Mouse (Mus musculus) heart, embryonic 10.5 days (tissue): ENCODE measurements around the gene Thnsl2. TPM values are rescaled to one million over a fixed set of nuclear protein-coding genes. Genes with fewer than 3 reads are reported as not detected.
A peak's percentile ranks its signal among the peaks of the same experiment; 100 is the strongest.

Source experiments
- DNase-seq: peaks from one replicate; pipeline ENCODE4 v3.0.0-alpha.2; 2017; ENCODE audit warnings: low spot score
- H3K27ac ChIP-seq: fragments of 300-500 bp; sonication (generic); 2 replicates; pipeline ENCODE4 v1.5.1; 2016; ENCODE audit warnings: mild to moderate bottlenecking
- H3K27me3 ChIP-seq: fragments of 300-500 bp; sonication (generic); 2 replicates; pipeline ENCODE4 v1.6.1; 2016; ENCODE audit warnings: mild to moderate bottlenecking; ENCODE audit not compliant: poor library complexity, insufficient read depth, severe bottlenecking
- H3K36me3 ChIP-seq: fragments of 300-500 bp; sonication (generic); 2 replicates; pipeline ENCODE4 v1.6.1; 2016; ENCODE audit warnings: mild to moderate bottlenecking, moderate library complexity
- H3K4me1 ChIP-seq: fragments of 300-500 bp; sonication (generic); 2 replicates; pipeline ENCODE4 v1.6.1; 2016; ENCODE audit warnings: mild to moderate bottlenecking
- H3K4me3 ChIP-seq: fragments of 300-500 bp; sonication (generic); 2 replicates; pipeline ENCODE4 v1.5.1; 2016; ENCODE audit warnings: mild to moderate bottlenecking, moderate library complexity
- H3K9me3 ChIP-seq: fragments of 300-500 bp; sonication (generic); 2 replicates; pipeline ENCODE4 v1.6.1; 2016; ENCODE audit warnings: mild to moderate bottlenecking, moderate library complexity
- WGBS: fragments of 180-500 bp; shearing (Covaris S2); methylation state at CpG from one replicate; pipeline ENCODE4 v1.1.7; 2016; 5-methylcytosine and 5-hydroxymethylcytosine counted together
- polyA plus RNA-seq: library from polyadenylated mRNA; unstranded; fragments of >200 nt; fragmentation: Nextera tagmentation; extraction: Ambion mirVana; gene quantifications from 2 replicates; pipeline ENCODE4 v1.2.1, GENCODE M21; 2016

The Thnsl2 gene
- polyA plus RNA-seq, 1 experiment from 2014 or later: 5.0 TPM

DNA sequence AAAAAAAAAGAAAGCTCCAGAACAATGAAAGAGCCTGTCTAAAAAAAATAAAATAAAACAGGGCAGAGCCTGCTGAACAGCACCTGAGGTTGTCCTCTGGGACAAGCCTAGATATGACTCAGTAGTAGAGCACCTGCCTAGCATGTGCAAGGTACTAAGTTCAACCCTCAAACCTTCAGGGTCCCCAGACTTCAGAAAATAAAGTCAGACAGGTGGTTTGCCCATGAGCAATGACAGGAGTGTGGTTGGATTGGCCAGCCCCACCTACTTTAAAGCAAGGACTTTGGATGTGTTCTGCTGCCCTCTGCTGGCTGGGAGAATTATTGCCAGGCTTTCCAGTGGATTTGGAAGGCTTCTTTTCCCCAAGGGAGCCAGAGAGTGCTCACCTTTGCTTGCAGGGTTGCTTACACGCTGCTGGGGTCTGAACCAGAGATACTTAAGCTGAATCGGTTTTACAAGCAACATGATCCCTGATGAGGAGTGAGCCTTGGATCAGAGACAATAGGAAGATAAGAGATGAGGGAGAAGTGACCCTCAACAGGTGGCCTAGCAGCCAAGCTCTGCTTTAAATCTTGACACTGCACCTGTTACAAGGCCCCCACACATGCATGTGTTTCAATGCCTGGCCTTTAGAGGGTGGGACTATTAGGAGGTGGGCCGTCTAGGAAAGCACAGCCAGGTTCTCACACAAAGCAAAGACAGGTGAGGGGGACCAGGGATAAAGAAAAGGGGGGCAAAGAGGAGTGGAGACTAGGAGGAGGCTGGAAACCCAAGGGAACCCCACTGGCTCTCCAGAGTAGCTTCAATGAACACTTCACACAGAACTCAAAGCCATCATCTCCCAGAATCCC lies 19.0 kb downstream of the Thnsl2 start:
- Histone ChIP-seq H3K27me3 (no peaks in the 10 kb centered on the region), H3K27ac (no peak overlapping the region), H3K4me1 (peaks cover under 1% of the 10 kb centered on the region; the same call in 1 of the 2 replicates), H3K4me3 (no peak overlapping the region), H3K36me3 (no peaks in the 10 kb centered on the region), H3K9me3 (no peaks in the 10 kb centered on the region)
- WGBS: 2% methylated on average over 3 of the region's 3 CpGs
- peak; percentile 90 for DNase-seq

DNA sequence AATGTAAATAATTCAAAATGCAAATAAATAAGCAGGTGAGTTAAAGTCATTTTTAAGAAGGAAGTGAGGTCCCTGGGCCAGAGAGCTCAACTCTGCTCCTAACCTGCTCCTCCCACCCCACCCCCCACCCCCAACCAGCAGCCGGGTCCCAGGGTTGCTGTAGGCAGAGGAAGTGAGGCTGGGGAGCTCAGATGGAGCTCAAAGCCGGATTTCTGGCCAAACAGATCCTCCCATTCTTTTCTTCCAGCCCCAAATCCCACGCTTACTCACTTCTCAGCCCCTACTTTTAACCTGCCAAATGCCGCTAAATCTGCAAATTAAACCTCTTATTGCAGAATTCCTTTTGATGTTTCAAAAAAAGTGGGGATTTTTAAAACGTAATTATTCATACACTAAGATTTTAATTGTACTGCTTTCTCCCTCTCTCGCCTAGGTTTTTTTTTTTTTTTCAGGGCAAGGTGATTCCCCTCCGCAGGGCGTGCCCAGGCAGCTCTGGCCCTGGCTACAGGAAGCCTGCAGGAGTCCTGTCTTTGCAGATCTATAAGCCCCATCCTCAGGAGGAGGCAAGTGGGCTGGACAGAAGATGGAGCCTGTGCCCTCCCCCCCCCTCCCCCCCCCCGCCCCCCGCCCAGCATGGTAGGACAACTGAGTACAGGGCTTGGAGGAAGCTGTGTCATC lies 24.5 kb downstream of the Thnsl2 start:
- H3K36me3 ChIP-seq: no peaks in the 10 kb centered on the region
- no peak for DNase-seq
- 10% methylated on average over 10 of the region's 10 CpGs for WGBS

GRCm38 (mm10) chr6:71111419-71112113 lies 32.7 kb downstream of the Thnsl2 start:
- 0 out of 2 replicates have a peak, but pooled peaks cover 3% of the 10 kb centered on the region for H3K4me1 ChIP-seq
- no peaks in the 10 kb centered on the region for H3K9me3 ChIP-seq
- no peak for DNase-seq
- WGBS: 61% methylated on average over 11 of the region's 11 CpGs
- no peak overlapping the region for H3K4me3 ChIP-seq
- no peaks in the 10 kb centered on the region for H3K27me3 ChIP-seq
- H3K36me3 ChIP-seq: no peaks in the 10 kb centered on the region
- H3K27ac ChIP-seq: no peak overlapping the region

More for the DNA sequence above, 24.5 kb downstream of the Thnsl2 start:
- H3K27me3 ChIP-seq: no peaks in the 10 kb centered on the region
- peaks cover 12% of the 10 kb centered on the region; the same call in 1 of the 2 replicates for H3K4me1 ChIP-seq
- no peak overlapping the region for H3K27ac ChIP-seq
- H3K4me3 ChIP-seq: no peak overlapping the region
- no peaks in the 10 kb centered on the region for H3K9me3 ChIP-seq

GRCm38 (mm10) chr6:71106170-71106945 lies 37.9 kb downstream of the Thnsl2 start:
- peak; percentile 80 for DNase-seq
- 0 out of 2 replicates have a peak overlapping the region, but pooled peaks have one; percentile 5 for H3K4me3 ChIP-seq
- 58% methylated on average over 19 of the region's 19 CpGs for WGBS

DNA sequence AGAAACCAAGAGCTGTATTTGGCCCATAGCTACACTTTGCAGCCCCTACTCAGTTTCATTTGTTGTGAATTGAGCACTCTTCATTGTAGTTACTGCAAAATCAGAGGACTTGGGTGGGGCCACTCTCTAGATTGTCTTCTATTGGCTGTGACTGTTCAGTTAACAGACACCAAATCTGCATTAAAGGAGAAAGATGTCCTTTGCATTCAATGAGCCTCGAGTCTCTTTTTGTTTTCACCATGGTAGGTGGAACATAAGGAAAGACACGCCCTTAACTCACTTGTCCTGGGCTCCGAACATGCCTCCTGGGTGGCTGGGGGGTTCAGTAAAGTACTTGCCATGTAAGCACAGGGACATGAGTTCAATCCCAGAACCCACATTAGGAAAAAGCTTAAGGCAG lies 48.1 kb downstream of the Thnsl2 start:
- WGBS: 84% methylated on average over 3 of the region's 3 CpGs
- no peak for DNase-seq
- Histone ChIP-seq H3K27me3 (no peaks in the 10 kb centered on the region), H3K4me3 (no peak overlapping the region), H3K9me3 (no peaks in the 10 kb centered on the region), H3K4me1 (no peaks in the 10 kb centered on the region), H3K36me3 (no peaks in the 10 kb centered on the region), H3K27ac (no peak overlapping the region)

More at GRCm38 (mm10) chr6:71106170-71106945, 37.9 kb downstream of the Thnsl2 start:
- H3K27me3 ChIP-seq: no peaks in the 10 kb centered on the region
- no peaks in the 10 kb centered on the region for H3K36me3 ChIP-seq
- no peaks in the 10 kb centered on the region for H3K4me1 ChIP-seq
- H3K27ac ChIP-seq: 0 out of 2 replicates have a peak overlapping the region, but pooled peaks have one; percentile 38
- no peaks in the 10 kb centered on the region for H3K9me3 ChIP-seq

- DNase-seq: no peak
- no peaks in the 10 kb centered on the region for H3K27me3 ChIP-seq
- 74% methylated on average over 5 of the region's 5 CpGs for WGBS
- H3K9me3 ChIP-seq: no peaks in the 10 kb centered on the region
- no peaks in the 10 kb centered on the region for H3K4me1 ChIP-seq
- no peak overlapping the region for H3K4me3 ChIP-seq
- no peak overlapping the region for H3K27ac ChIP-seq
- no peaks in the 10 kb centered on the region for H3K36me3 ChIP-seq
Measured at GRCm38 (mm10) chr6:71094693-71095092, 49.5 kb downstream of the Thnsl2 start.

DNA sequence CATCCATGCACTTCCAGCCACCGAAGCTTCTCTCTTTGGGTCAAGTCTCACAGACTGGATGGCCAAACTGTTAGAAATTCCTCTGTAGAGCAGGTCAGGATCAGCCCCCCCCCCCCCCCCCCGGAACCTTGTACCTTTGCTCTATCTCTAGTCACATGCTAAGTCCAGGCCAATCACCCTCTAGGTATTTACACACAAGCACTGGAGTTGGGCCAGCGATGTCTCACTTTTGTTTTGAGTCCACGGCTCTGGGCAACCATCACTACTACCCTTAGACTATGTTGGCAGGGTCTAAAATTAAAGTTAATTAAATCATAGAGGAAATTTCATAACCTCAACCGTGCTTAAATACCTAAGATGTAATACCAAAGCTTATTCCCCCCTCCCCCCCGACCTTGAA lies 50.6 kb downstream of the Thnsl2 start:
- Histone ChIP-seq H3K9me3 (no peaks in the 10 kb centered on the region), H3K4me1 (no peaks in the 10 kb centered on the region), H3K36me3 (no peaks in the 10 kb centered on the region), H3K27me3 (no peaks in the 10 kb centered on the region), H3K27ac (no peak overlapping the region), H3K4me3 (no peak overlapping the region)
- DNase-seq: no peak
- 89% methylated on average over 6 of the region's 6 CpGs for WGBS

DNA sequence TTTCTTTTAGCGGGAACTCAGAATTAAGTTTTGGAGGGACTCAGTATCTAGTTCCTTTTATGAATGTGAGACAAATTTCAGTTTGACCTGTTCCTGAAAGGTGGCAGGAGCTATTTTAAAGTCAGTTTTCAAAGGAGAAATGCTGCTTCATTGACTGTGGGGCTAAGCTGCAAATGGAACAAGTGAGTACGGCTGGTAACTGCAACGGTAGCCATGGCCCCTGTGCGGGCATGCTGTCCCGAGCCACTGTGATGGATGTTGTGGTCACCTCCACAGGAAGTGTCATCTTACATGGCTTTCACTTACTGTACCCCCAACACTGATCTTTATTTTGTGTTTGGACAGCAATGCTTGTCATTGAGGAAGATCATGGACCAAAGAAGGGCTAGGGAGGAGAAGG lies 53.8 kb downstream of the Thnsl2 start:
- 83% methylated on average over 5 of the region's 5 CpGs for WGBS

GRCm38 (mm10) chr6:71089735-71090134 lies 54.5 kb downstream of the Thnsl2 start:
- Histone ChIP-seq H3K36me3 (no peaks in the 10 kb centered on the region), H3K4me1 (no peaks in the 10 kb centered on the region), H3K27ac (no peak overlapping the region), H3K27me3 (no peaks in the 10 kb centered on the region), H3K9me3 (no peaks in the 10 kb centered on the region), H3K4me3 (no peak overlapping the region)
- DNase-seq: no peak
- 83% methylated on average over 4 of the region's 4 CpGs for WGBS

More for the DNA sequence above, 53.8 kb downstream of the Thnsl2 start:
- Histone ChIP-seq H3K4me3 (no peak overlapping the region), H3K27ac (no peak overlapping the region), H3K36me3 (no peaks in the 10 kb centered on the region), H3K27me3 (no peaks in the 10 kb centered on the region), H3K9me3 (no peaks in the 10 kb centered on the region), H3K4me1 (no peaks in the 10 kb centered on the region)
- no peak for DNase-seq

- Histone ChIP-seq H3K4me3 (no peak overlapping the region), H3K27me3 (no peaks in the 10 kb centered on the region), H3K9me3 (no peaks in the 10 kb centered on the region), H3K4me1 (no peaks in the 10 kb centered on the region), H3K36me3 (no peaks in the 10 kb centered on the region), H3K27ac (no peak overlapping the region)
- no peak for DNase-seq
- 59% methylated on average over 4 of the region's 4 CpGs for WGBS
Measured at GRCm38 (mm10) chr6:71088992-71089391, 55.2 kb downstream of the Thnsl2 start.

GRCm38 (mm10) chr6:71083441-71083840 lies 60.8 kb downstream of the Thnsl2 start:
- no peak overlapping the region for H3K4me3 ChIP-seq
- H3K27me3 ChIP-seq: 0 out of 2 replicates have a peak, but pooled peaks cover 5% of the 10 kb centered on the region
- H3K4me1 ChIP-seq: no peaks in the 10 kb centered on the region
- H3K36me3 ChIP-seq: no peaks in the 10 kb centered on the region
- no peaks in the 10 kb centered on the region for H3K9me3 ChIP-seq
- 82% methylated on average over 7 of the region's 7 CpGs for WGBS
- no peak for DNase-seq
- H3K27ac ChIP-seq: no peak overlapping the region

GRCm38 (mm10) chr6:71082084-71082483 lies 62.2 kb downstream of the Thnsl2 start:
- no peak overlapping the region for H3K4me3 ChIP-seq
- H3K4me1 ChIP-seq: no peaks in the 10 kb centered on the region
- H3K27ac ChIP-seq: no peak overlapping the region
- no peaks in the 10 kb centered on the region for H3K9me3 ChIP-seq
- DNase-seq: no peak
- H3K27me3 ChIP-seq: 0 out of 2 replicates have a peak, but pooled peaks cover 5% of the 10 kb centered on the region
- WGBS: 79% methylated on average over 11 of the region's 11 CpGs
- no peaks in the 10 kb centered on the region for H3K36me3 ChIP-seq
